Mouse (Mus musculus) lung, postnatal 4 days (tissue): ENCODE measurements around the gene Pard3.

ENCODE experiments used
- DNase-seq, 2 experiments: peaks; one replicate each; pipeline ENCODE4 v3.0.0; 2021

The Pard3 gene

GRCm38 (mm10) chr8:127512001-127512573 lies 448.4 kb downstream of the Pard3 start:
- no peak for DNase-seq

- no peak for DNase-seq
These were observed 448.9 kb downstream of the Pard3 start for GRCm38 (mm10) chr8:127512580-127512979.

- DNase-seq: no peak
These were observed 451.4 kb downstream of the Pard3 start for GRCm38 (mm10) chr8:127514810-127515735.

GRCm38 (mm10) chr8:127516043-127516442 lies 452.4 kb downstream of the Pard3 start:
- DNase-seq: peak; percentile 28 to 57

GRCm38 (mm10) chr8:127525673-127526072 lies 462.0 kb downstream of the Pard3 start:
- DNase-seq: no peak

- no peak for DNase-seq
These were observed 464.6 kb downstream of the Pard3 start for GRCm38 (mm10) chr8:127528315-127528714.

- DNase-seq: no peak
These were observed 466.1 kb downstream of the Pard3 start for GRCm38 (mm10) chr8:127529746-127530145.

GRCm38 (mm10) chr8:127531866-127532265 lies 468.2 kb downstream of the Pard3 start:
- no peak for DNase-seq

- DNase-seq: peak; percentile 28 to 85
These were observed 471.1 kb downstream of the Pard3 start for GRCm38 (mm10) chr8:127534789-127535188.

GRCm38 (mm10) chr8:127535192-127535845 lies 471.6 kb downstream of the Pard3 start:
- DNase-seq: no peak

GRCm38 (mm10) chr8:127535846-127536220 lies 472.1 kb downstream of the Pard3 start:
- DNase-seq: no peak

- no peak for DNase-seq
These were observed 476.1 kb downstream of the Pard3 start for GRCm38 (mm10) chr8:127539803-127540202.

GRCm38 (mm10) chr8:127540273-127540672 lies 476.6 kb downstream of the Pard3 start:
- DNase-seq: no peak

- no peak for DNase-seq
These were observed 478.5 kb downstream of the Pard3 start for GRCm38 (mm10) chr8:127542162-127542561.

GRCm38 (mm10) chr8:127543676-127544075 lies 480.0 kb downstream of the Pard3 start:
- DNase-seq: no peak

GRCm38 (mm10) chr8:127546161-127546560 lies 482.5 kb downstream of the Pard3 start:
- no peak for DNase-seq

GRCm38 (mm10) chr8:127550928-127551327 lies 487.2 kb downstream of the Pard3 start:
- no peak for DNase-seq

GRCm38 (mm10) chr8:127552161-127552595 lies 488.5 kb downstream of the Pard3 start:
- DNase-seq: no peak

- no peak for DNase-seq
These were observed 489.1 kb downstream of the Pard3 start for GRCm38 (mm10) chr8:127552836-127553235.

GRCm38 (mm10) chr8:127553582-127553981 lies 489.9 kb downstream of the Pard3 start:
- DNase-seq: no peak

- DNase-seq: no peak
These were observed 492.1 kb downstream of the Pard3 start for GRCm38 (mm10) chr8:127555795-127556194.

- no peak for DNase-seq
These were observed 493.3 kb downstream of the Pard3 start for GRCm38 (mm10) chr8:127556964-127557363.

GRCm38 (mm10) chr8:127557566-127557965 lies 493.9 kb downstream of the Pard3 start:
- no peak for DNase-seq

GRCm38 (mm10) chr8:127563634-127564033 lies 499.9 kb downstream of the Pard3 start:
- DNase-seq: no peak
